Mouse (Mus musculus) adipocyte (in vitro differentiated cells): ENCODE data around the gene Bcl2a1c.
"Not testable (repeated sequence)": the region's sequence is repeated elsewhere in the genome, so short reads cannot be mapped to it uniquely, and the experiment has no call there.

Experiments
- DNase-seq: peaks from one replicate; pipeline ENCODE4 v3.0.0-alpha.2; 2016; ENCODE audit warnings: low spot score

Bcl2a1c gene

GRCm38 (mm10) chr9:114329855-114330254, at the start of gene Bcl2a1c:
Bcl2a1c (plus strand) TSS chr9:114330135.
- DNase-seq = not testable (repeated sequence)

- not testable (repeated sequence) for DNase-seq
Measured at GRCm38 (mm10) chr9:114305957-114306356, 24.0 kb upstream of the Bcl2a1c start.

- not testable (repeated sequence) for DNase-seq
Measured at GRCm38 (mm10) chr9:114311752-114312151, 18.2 kb upstream of the Bcl2a1c start.

- DNase-seq = peak; percentile 69
Measured at GRCm38 (mm10) chr9:114318021-114318420, 11.9 kb upstream of the Bcl2a1c start.

GRCm38 (mm10) chr9:114326011-114326748, 3.8 kb upstream of the Bcl2a1c start:
- no peak for DNase-seq

- DNase-seq = not testable (repeated sequence)
Measured at GRCm38 (mm10) chr9:114328332-114328731, 1.6 kb upstream of the Bcl2a1c start.

GRCm38 (mm10) chr9:114367783-114368470, 38.0 kb downstream of the Bcl2a1c start:
- peak; percentile 35 for DNase-seq

- DNase-seq = no peak
Measured at GRCm38 (mm10) chr9:114368471-114368858, 38.5 kb downstream of the Bcl2a1c start.

- not testable (repeated sequence) for DNase-seq
Measured at GRCm38 (mm10) chr9:114369389-114369788, 39.5 kb downstream of the Bcl2a1c start.

- not testable (repeated sequence) for DNase-seq
Measured at GRCm38 (mm10) chr9:114371717-114372116, 41.8 kb downstream of the Bcl2a1c start.

- DNase-seq = no peak
Measured at GRCm38 (mm10) chr9:114375276-114375962, 45.5 kb downstream of the Bcl2a1c start.

GRCm38 (mm10) chr9:114377168-114377567, 47.2 kb downstream of the Bcl2a1c start:
- DNase-seq = no peak

GRCm38 (mm10) chr9:114379871-114380270, 49.9 kb downstream of the Bcl2a1c start:
- DNase-seq = no peak
